Mouse (Mus musculus) erythroblast, embryonic 14.5 days (primary cell): ENCODE measurements around the gene Zfp512b. TPM values are rescaled to one million over a fixed set of nuclear protein-coding genes. Genes with fewer than 3 reads are reported as not detected.

Source experiments
- H3K27me3 ChIP-seq: 2 replicates; pipeline ENCODE4 v1.6.1; 2012; ENCODE audit warnings: inconsistent platforms; ENCODE audit not compliant: control insufficient read depth
- H3K36me3 ChIP-seq: 2 replicates; pipeline ENCODE4 v1.6.1; 2012; ENCODE audit warnings: mild to moderate bottlenecking, inconsistent platforms; ENCODE audit not compliant: control insufficient read depth
- H3K4me1 ChIP-seq: 2 replicates; pipeline ENCODE4 v1.6.1; 2012; ENCODE audit warnings: inconsistent platforms; ENCODE audit not compliant: control insufficient read depth
- H3K4me3 ChIP-seq: replicated peaks from 2 replicates; pipeline ENCODE3; 2012; ENCODE audit warnings: moderate library complexity, mild to moderate bottlenecking, inconsistent platforms
- H3K9me3 ChIP-seq: 2 replicates; pipeline ENCODE4 v1.6.1; 2012; ENCODE audit warnings: low read length, inconsistent platforms, mixed read lengths; ENCODE audit not compliant: control insufficient read depth
- GATA1 ChIP-seq: IDR thresholded peaks from 2 replicates; pipeline ENCODE4 v1.6.1; 2012; ENCODE audit warnings: low read length, inconsistent platforms, mixed read lengths
- TAL1 ChIP-seq: IDR thresholded peaks from 3 replicates; pipeline ENCODE4 v1.6.1; 2012; ENCODE audit warnings: low read length, inconsistent platforms, mixed read lengths
- polyA plus RNA-seq: library from polyadenylated mRNA; stranded (reverse); fragments of >175 nt; gene quantifications from 2 replicates; pipeline ENCODE4 v1.2.3, GENCODE M21; 2012

Zfp512b gene
- polyA plus RNA-seq, 1 experiment = 0.22 TPM

- H3K36me3 ChIP-seq = peaks cover 48% of the 10 kb centered on the region
- peaks cover 96% of the 10 kb centered on the region for H3K4me1 ChIP-seq
- no peak overlapping the region for H3K4me3 ChIP-seq
- TF ChIP-seq GATA1 (no peak), TAL1 (no peak)
- H3K27me3 ChIP-seq = no peaks in the 10 kb centered on the region
- no peaks in the 10 kb centered on the region for H3K9me3 ChIP-seq
Measured at GRCm38 (mm10) chr2:181577126-181577525, 15.5 kb downstream of the Zfp512b start.

- Histone ChIP-seq H3K4me3 (no peak overlapping the region), H3K4me1 (peaks cover 96% of the 10 kb centered on the region), H3K36me3 (peaks cover 53% of the 10 kb centered on the region)
Measured at GRCm38 (mm10) chr2:181576613-181577012, 16.0 kb downstream of the Zfp512b start.

GRCm38 (mm10) chr2:181574921-181575545, 17.6 kb downstream of the Zfp512b start:
- Histone ChIP-seq H3K4me1 (peaks cover 96% of the 10 kb centered on the region), H3K27me3 (no peaks in the 10 kb centered on the region), H3K9me3 (no peaks in the 10 kb centered on the region), H3K36me3 (peaks cover 62% of the 10 kb centered on the region), H3K4me3 (no peak overlapping the region)
- no peak for TF ChIP-seq GATA1
- TF ChIP-seq TAL1 = no peak

More at GRCm38 (mm10) chr2:181576613-181577012, 16.0 kb downstream of the Zfp512b start:
- no peak for TF ChIP-seq TAL1
- TF ChIP-seq GATA1 = no peak
- H3K9me3 ChIP-seq = no peaks in the 10 kb centered on the region
- no peaks in the 10 kb centered on the region for H3K27me3 ChIP-seq

- TF ChIP-seq TAL1 (no peak), GATA1 (no peak)
- peaks cover 65% of the 10 kb centered on the region for H3K36me3 ChIP-seq
- no peaks in the 10 kb centered on the region for H3K27me3 ChIP-seq
- H3K9me3 ChIP-seq = no peaks in the 10 kb centered on the region
- H3K4me3 ChIP-seq = no peak overlapping the region
- H3K4me1 ChIP-seq = peaks cover 95% of the 10 kb centered on the region
Measured at GRCm38 (mm10) chr2:181573961-181574360, 18.6 kb downstream of the Zfp512b start.

- Histone ChIP-seq H3K27me3 (no peaks in the 10 kb centered on the region), H3K36me3 (peaks cover 58% of the 10 kb centered on the region), H3K9me3 (no peaks in the 10 kb centered on the region), H3K4me3 (no peak overlapping the region), H3K4me1 (peaks cover 95% of the 10 kb centered on the region)
- no peak for TF ChIP-seq GATA1
- TF ChIP-seq TAL1 = no peak
Measured at GRCm38 (mm10) chr2:181572921-181573920, 19.4 kb downstream of the Zfp512b start.

GRCm38 (mm10) chr2:181571941-181572670, 20.5 kb downstream of the Zfp512b start:
- peaks cover 58% of the 10 kb centered on the region for H3K36me3 ChIP-seq
- H3K9me3 ChIP-seq = no peaks in the 10 kb centered on the region
- TF ChIP-seq GATA1 = no peak
- TF ChIP-seq TAL1 = no peak
- H3K27me3 ChIP-seq = no peaks in the 10 kb centered on the region
- H3K4me3 ChIP-seq = no peak overlapping the region
- peaks cover 88% of the 10 kb centered on the region for H3K4me1 ChIP-seq

GRCm38 (mm10) chr2:181570921-181571595, 21.5 kb downstream of the Zfp512b start:
- Histone ChIP-seq H3K4me1 (peaks cover 78% of the 10 kb centered on the region), H3K36me3 (peaks cover 58% of the 10 kb centered on the region), H3K4me3 (no peak overlapping the region), H3K9me3 (no peaks in the 10 kb centered on the region), H3K27me3 (no peaks in the 10 kb centered on the region)
- TF ChIP-seq GATA1 (no peak), TAL1 (no peak)

- Histone ChIP-seq H3K27me3 (no peaks in the 10 kb centered on the region), H3K9me3 (no peaks in the 10 kb centered on the region), H3K36me3 (peaks cover 56% of the 10 kb centered on the region), H3K4me1 (peaks cover 72% of the 10 kb centered on the region), H3K4me3 (no peak overlapping the region)
- TF ChIP-seq TAL1 (no peak), GATA1 (no peak)
Measured at GRCm38 (mm10) chr2:181570375-181570774, 22.2 kb downstream of the Zfp512b start.
